Mouse (Mus musculus) liver (tissue): ENCODE data around the gene Fam222b.
"Not testable (repeated sequence)": the region's sequence is repeated elsewhere in the genome, so short reads cannot be mapped to it uniquely, and the experiment has no call there.

Experiments used
- DNase-seq: peaks from one replicate; pipeline ENCODE4 v3.0.0-alpha.2; 2020; ENCODE audit warnings: mixed read lengths

Gene Fam222b

DNA sequence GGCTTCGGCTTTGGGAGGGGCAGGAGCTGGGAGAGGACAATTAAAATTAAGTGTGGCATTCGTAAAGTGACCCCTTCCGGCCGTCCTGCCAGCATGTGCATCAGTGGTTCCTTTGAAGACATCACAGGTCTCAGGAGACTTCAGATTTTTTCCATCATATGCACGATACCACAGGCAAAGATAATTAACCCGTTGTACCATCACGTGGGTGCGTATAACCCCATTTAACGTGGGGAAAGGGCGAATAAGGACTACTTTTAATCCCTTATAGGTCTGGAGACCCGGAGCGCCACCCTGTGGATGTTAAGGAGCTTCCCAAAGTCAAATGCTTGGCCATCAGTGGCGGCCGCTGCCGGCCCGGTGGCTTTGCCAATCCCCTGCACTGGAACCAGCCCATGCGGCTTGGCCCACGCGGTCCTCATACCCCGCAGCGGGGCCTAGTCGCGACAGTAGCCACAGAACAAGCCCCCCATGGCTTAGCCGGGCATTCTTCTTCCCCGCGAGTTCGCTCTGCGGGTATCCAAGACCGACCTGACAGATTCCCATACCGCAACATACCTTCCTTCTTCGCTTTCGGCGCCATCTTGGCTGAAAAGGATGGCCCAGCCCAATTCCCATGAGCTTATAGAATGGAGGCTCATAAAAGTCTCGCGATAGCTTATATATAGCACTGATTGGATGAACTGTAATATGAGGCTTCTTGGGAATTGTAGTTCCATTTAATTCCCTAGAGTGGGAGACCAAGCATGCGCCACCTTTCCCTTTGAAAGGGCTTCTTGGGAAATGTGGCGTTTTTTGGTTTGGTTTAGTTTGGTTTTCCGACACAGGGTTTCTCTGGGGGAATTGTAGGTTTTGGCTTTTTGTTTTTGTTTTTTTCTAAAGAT is 88.7 kb downstream of the Fam222b start, which contains the start of gene Rpl23a:
TSS of gene Rpl23a (minus strand) at position 624 of the 884 bp plus-strand sequence.
- DNase-seq: peak; percentile 85

DNA sequence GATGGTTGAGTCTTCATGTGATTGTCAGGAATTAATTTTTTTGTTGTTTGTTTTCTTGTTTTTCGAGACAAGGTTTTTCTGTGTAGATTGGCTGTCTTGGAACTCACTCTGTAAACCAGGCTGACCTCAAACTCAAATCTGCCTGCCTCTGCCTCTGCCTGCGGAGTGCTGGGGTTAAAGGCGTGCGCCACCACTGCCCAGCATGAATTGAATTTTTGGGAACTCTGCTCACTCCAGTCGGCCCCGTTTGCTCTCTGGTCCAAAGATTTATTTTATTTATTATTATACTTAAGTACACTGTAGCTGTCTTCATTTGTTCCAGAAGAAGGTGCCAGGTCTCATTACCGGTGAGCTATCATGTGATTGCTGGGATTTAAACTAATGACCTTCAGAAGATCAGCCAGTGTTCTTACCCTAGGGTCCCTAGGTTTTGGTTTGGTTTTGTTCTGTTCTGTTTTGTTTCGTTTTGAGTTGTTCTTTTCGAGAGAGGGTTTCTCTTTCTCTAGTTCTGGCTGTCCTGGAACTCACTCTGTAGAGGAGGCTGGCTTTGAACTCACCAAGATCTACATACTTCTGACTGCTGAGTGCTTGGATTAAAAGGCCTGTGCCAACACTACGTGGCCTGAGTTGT is 89.5 kb downstream of the Fam222b start:
- DNase-seq: no peak

DNA sequence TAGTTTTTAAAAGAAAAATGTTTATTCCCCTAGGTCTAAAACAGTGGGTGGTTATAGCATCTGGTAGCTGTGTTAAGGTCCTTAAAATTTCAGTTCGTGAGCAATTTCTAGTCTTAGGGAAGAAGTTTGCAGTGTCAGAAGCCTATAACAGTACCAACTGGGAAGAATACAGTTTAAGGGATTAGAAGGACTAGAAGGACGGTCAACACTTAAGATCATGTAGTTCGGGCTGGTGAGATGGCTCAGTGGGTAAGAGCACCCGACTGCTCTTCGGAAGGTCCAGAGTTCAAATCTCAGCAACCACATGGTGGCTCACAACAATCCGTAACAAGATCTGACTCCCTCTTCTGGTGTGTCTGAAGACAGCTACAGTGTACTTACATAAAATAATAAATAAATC is 90.2 kb downstream of the Fam222b start:
- DNase-seq: not testable (repeated sequence)

DNA sequence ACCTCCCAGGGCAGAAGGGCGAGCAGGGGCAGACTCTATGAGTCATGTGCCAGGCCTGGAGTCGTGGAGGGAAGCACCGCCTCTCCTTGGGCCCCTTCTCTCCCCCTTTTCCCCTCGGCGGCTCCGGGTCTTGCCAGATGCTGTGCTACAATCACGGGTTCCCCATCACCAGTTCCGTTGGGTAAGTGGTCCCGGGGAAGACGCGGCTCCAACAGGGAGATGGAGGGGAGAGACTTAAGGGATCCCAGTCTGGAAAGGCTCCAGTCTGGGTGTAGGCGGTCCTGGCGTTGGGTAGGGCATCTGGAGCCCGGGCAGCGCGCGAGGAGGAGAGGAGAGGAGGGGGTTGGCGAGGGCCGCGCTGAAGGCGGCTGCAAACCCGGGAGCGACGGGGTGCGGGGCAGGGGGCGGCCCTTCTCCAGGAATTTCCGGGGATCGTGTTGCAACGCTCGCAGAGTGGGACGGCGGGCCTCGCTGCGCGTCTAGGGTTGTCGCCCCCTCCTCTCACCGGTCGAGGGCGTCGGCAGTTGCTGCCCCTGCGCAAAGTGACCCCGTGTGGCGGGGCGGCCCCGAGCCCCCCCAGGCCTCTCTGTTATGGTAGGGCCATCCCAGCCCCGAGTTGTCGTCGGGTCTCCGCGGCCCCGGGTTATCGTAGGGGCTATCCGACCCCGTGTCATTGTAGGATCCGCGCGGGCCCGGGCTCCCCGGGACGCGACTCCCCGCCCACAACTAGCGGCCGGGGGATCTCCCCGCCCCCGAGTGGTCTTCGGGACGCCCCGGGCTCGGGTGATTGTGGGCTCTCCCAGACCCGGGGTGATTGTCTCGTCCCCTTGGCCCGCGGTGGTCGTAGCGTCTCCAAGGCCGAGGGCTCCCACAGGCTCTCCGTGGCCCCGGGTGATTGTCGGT is 94.1 kb downstream of the Fam222b start, which contains the start of gene Rab34:
TSS of gene Rab34 (plus strand) at position 100 of the 903 bp plus-strand sequence.
- peak; percentile 75 for DNase-seq

DNA sequence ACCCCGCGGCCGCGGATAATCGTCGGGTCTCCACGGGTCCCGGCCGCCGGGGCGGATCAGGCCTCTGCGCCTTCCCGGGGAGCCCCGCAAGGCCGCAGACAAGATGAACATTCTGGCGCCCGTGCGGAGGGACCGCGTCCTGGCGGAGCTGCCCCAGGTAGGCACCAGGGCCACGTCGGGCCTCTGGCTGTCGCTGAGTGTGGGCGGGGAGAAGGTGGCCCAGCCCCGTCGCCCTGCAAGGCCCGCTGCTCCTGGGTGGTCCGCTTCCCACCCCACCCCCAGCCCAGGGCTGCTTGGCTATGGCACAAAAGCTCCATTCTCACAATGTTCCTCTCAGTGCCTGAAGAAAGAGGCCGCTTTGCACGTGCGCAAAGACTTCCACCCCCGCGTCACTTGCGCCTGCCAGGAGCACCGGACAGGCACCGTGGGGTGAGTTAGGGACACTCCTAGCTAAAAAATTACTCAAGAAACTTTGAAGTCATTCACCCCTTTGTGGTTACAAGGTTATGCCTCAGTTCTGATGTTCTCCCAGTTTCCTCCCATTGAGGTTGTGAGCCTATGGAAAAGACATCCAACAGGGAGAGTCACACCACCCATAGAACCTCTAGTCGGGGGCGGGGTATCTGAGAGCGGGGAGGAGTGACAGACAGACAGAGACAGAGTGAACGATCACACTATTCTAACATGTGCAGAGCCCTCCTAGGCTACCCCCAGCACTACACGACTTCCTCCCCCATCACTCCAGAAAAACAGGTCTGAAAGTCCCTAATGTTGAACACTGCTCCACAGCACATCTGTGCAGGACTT is 95.0 kb downstream of the Fam222b start:
- peak; percentile 68 for DNase-seq

DNA sequence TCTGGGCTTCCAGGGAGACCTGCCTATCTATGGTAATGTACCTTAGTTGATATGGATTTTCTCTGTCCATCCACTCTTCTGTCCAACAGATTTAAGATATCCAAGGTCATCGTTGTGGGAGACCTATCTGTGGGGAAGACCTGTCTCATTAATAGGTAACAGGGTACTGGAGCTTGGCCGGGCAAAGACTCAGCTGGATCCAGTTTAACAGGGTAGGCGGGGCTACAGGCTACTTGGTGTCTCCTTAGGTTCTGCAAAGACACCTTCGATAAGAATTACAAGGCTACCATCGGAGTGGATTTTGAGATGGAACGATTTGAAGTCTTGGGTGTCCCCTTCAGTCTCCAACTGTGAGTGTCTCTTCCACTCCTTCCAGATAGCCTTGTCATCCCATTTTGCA is 95.6 kb downstream of the Fam222b start:
- DNase-seq: no peak

DNA sequence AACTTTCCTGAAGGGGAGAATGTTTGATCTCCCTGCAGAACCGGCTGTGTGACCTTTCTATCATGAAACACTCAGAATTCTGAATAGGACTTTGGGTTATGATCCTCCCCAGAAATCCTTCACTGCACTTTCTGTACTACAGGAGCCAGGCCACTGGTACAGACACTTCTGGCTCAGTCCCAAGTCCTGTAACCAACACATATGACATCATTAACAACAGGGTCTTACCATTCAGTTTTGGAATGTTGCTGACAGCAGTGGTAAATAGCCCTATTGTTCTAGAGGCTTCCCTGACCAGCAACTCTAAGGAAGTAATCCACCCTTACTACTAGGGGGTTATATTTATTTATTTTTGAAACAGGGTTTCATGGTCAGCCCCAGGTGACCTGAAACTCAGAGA is 98.7 kb downstream of the Fam222b start, which contains the start of gene Proca1:
TSS of gene Proca1 (plus strand) at position 280 of the 400 bp plus-strand sequence.
- DNase-seq: no peak

DNA sequence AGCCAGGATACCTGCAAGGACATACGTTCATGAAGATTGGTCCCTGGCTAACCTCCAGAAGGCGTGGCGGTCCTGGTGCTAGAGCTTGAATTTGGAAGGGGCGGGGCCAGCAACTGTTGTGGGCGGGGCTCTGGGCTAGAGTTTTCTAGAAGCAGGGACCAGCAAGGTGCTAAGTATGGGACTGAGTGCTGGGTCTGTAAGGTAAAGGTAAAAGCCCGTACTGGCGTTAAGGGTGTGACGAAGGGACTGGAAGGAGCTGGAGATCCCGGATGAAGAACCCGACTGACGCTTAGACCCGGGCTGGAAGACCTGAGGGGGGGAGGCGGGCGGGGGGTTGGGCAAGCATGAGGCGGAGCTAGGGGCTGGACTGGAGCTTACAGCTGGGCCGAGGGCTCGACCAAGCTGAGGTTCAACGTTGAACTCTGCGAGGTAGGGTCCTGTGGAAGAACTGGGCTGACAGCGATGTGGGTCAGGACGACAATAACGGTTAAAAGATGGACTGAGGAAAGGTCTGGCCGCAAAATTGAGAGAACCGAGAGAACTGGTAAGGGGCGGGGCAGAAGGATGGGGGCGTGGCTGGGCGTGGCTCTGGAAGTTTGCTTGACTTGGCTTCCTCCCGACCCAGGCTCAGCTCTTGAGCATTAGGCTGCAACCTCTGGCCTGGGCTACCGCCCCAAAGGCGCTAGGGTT is 100.1 kb downstream of the Fam222b start:
- peak; percentile 89 for DNase-seq

DNA sequence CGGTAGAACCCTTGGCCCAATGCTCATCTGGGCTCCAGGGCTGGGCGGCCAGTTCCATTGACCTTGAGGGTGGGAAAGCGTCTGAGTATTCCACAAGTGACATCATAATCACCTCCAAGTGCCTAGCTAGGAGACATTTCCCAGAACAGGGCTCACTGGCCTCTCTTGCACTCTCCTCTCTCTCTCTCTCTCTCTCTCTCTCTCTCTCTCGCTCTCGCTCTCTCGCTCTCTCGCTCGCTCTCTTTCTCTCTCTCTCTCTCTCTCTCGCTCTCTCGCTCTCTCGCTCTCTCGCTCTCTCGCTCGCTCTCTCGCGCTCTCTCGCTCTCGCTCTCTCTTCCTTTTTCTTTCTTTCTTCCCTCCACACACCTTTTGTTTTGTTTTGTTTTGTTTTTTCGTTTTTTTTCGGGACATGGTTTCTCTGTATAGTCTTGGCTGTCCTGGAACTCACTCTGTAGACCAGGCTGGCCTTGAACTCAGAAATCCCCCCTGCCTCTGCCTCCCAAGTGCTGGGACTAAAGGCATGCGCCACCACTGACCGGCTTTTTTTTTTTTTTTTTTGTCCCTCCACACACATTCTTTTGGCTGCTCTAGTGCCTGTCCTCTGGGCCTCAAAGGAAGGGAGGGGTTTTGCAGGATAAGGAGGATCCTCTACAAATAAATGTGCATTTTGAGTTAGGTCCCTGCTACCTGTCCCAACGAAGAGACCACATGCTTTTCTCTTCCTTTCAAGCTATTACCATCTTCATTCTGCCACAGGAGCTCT is 100.8 kb downstream of the Fam222b start:
- DNase-seq: no peak

DNA sequence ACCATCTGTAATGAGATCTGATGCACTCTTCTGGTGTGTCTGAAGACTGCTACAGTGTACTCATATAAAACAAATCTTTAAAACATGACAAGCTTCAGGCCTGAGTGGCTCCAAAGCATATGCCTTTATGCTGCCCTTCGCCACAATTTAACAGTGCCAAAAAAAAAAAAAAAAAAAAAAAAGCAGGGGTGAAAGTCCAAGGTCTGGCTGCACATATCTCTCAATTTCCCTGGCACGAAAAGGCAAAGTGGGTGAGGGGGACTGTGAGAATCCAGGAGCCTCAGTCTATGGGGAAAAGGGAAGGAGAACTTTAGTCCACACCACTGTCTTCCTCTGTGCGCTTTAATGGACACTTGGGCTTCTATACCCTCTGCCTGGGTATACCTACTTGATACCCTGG is 107.9 kb downstream of the Fam222b start:
- no peak for DNase-seq

DNA sequence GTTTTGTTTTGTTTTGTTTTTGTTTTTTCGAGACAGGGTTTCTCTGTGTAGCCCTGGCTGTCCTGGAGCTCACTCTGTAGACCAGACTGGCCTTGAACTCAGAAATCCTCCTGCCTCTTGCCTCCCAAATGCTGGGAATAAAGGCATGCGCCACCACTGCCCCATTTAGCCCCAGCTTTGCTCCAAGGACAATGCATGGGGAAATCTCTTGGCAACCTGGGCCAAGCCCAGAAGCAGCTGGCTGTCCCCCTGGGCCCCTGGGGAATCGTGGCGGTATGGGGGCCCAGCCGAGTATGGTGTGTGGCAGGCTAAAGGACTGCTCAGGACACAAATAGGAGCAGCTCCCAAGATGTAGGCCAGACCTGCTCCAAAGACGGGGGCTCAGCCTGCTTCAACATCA is 109.8 kb downstream of the Fam222b start:
- no peak for DNase-seq

DNA sequence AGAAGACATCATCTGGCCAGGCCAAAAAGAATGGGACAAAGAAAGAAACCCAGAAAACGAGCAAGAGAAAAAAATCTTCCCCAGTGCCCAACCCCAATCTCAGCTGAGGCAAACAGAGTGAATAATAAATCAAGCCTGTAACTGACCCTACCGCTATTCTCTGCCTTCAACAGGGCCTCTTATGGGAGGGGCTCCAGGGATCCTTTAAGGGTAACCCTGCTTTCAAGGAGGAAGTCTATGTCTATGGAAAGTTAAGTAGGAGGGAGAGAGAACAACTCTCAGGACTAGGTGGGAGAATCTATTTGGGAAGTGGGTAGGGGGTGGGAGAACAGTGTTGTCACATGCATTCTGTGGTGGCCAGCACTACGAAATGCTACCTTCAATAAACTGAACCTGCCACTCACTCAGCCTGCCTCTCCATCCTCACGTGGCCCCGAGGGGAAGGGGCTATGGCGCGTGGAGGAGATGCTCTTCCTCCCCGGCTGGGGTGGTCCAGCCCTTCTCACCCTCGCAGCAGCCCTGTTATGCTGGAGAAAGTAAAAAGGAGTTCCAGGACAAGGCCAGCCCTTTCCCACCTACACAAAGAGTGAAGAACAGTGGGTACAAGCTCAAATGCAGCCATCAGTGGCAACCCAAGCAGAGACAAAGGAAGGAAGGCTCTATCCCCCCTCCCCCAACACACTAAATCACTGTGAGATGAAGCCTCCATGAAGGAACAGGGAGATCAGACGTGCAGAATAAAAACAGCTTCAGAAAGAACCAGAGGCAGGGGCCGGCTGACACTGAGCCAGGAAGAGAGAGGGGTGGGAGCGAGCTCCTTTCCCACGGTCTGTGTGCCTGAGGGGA is 111.1 kb downstream of the Fam222b start:
- no peak for DNase-seq
